Mouse (Mus musculus) spleen, adult 2 months (tissue): ENCODE results near the gene Ripk4. TPM values are rescaled to one million over a fixed set of nuclear protein-coding genes. Genes with fewer than 3 reads are reported as not detected.

Source experiments
- DNase-seq, 2 experiments: peaks; one replicate each; pipeline versions ENCODE4 v3.0.0 to v3.0.0-alpha.2; 2012 to 2021; ENCODE audit warnings: low spot score in 2 of 2, low read depth in 1 of 2
- H3K27ac ChIP-seq: fragments of 200-500 bp; 2 replicates; pipeline ENCODE4 v1.5.1; 2012; ENCODE audit warnings: low read length, inconsistent platforms; ENCODE audit not compliant: insufficient read depth
- H3K27me3 ChIP-seq: fragments of 200-500 bp; 2 replicates; pipeline ENCODE4 v1.6.1; 2012; ENCODE audit warnings: mild to moderate bottlenecking, moderate library complexity, low read length, inconsistent platforms; ENCODE audit not compliant: control insufficient read depth, insufficient read depth
- H3K36me3 ChIP-seq: fragments of 200-500 bp; 2 replicates; pipeline ENCODE4 v1.6.1; 2012; ENCODE audit warnings: mild to moderate bottlenecking, low read length, inconsistent platforms; ENCODE audit not compliant: control insufficient read depth, insufficient read depth
- H3K4me1 ChIP-seq: fragments of 200-500 bp; 2 replicates; pipeline ENCODE4 v1.6.1; 2011; ENCODE audit warnings: inconsistent platforms; ENCODE audit not compliant: control insufficient read depth, insufficient read depth, insufficient read length
- H3K4me3 ChIP-seq: fragments of 200-500 bp; 2 replicates; pipeline ENCODE4 v1.5.1; 2011; ENCODE audit warnings: mild to moderate bottlenecking, inconsistent platforms; ENCODE audit not compliant: insufficient read depth, insufficient read length; ENCODE audit errors: extremely low read depth
- CTCF ChIP-seq: fragments of 200-500 bp; IDR thresholded peaks from 2 replicates; pipeline ENCODE4 v1.5.1; 2011; ENCODE audit warnings: mild to moderate bottlenecking, inconsistent platforms; ENCODE audit not compliant: insufficient read depth, insufficient read length, insufficient replicate concordance; ENCODE audit errors: extremely low read depth
- POLR2A ChIP-seq: fragments of 200-500 bp; IDR thresholded peaks from 2 replicates; pipeline ENCODE4 v1.6.1; 2011; ENCODE audit warnings: low read depth, low read length, inconsistent platforms
- WGBS: fragments of 180-500 bp; shearing (Covaris S2); methylation state at CpG from one replicate; pipeline ENCODE4 v1.1.7; 2018; 5-methylcytosine and 5-hydroxymethylcytosine counted together
- polyA plus RNA-seq: library from polyadenylated mRNA; depleted of rRNA; stranded (reverse); fragments of >200 nt; gene quantifications from 2 replicates; pipeline ENCODE4 v1.2.3, GENCODE M21; 2012

The Ripk4 gene
- polyA plus RNA-seq, 1 experiment = 0.19 TPM

- TF ChIP-seq POLR2A (no peak), CTCF (no peak)
- Histone ChIP-seq H3K27me3 (no peaks in the 10 kb centered on the region), H3K4me3 (no peak overlapping the region), H3K36me3 (peaks cover 15% of the 10 kb centered on the region), H3K27ac (no peak overlapping the region), H3K4me1 (no peaks in the 10 kb centered on the region)
- WGBS = 90% methylated on average over 6 of the region's 6 CpGs
- no peak for DNase-seq
Measured at GRCm38 (mm10) chr16:97794256-97794655, 30.7 kb upstream of the Ripk4 start.

GRCm38 (mm10) chr16:97783057-97783456, 19.5 kb upstream of the Ripk4 start:
- no peaks in the 10 kb centered on the region for H3K36me3 ChIP-seq
- DNase-seq = no peak
- H3K4me3 ChIP-seq = no peak overlapping the region
- H3K27ac ChIP-seq = no peak overlapping the region
- no peaks in the 10 kb centered on the region for H3K4me1 ChIP-seq
- TF ChIP-seq CTCF (no peak), POLR2A (no peak)
- H3K27me3 ChIP-seq = no peaks in the 10 kb centered on the region
- 91% methylated on average over 5 of the region's 5 CpGs for WGBS

- TF ChIP-seq POLR2A = no peak
- peak; percentile 69; the same call in 1 of the 2 replicates for TF ChIP-seq CTCF
- H3K27ac ChIP-seq = no peak overlapping the region
- 45% methylated on average over 15 of the region's 15 CpGs for WGBS
- peak in 1 of 2 experiments; percentile 60 for DNase-seq
- H3K4me1 ChIP-seq = no peaks in the 10 kb centered on the region
- no peak overlapping the region for H3K4me3 ChIP-seq
- no peaks in the 10 kb centered on the region for H3K36me3 ChIP-seq
- no peaks in the 10 kb centered on the region for H3K27me3 ChIP-seq
Measured at GRCm38 (mm10) chr16:97778353-97779025, 14.9 kb upstream of the Ripk4 start.

- H3K36me3 ChIP-seq = no peaks in the 10 kb centered on the region
- no peak overlapping the region for H3K27ac ChIP-seq
- DNase-seq = no peak
- TF ChIP-seq CTCF (no peak), POLR2A (no peak)
- peaks cover 7% of the 10 kb centered on the region for H3K27me3 ChIP-seq
- no peak overlapping the region for H3K4me3 ChIP-seq
- 49% methylated on average over 3 of the region's 3 CpGs for WGBS
- H3K4me1 ChIP-seq = peaks cover 7% of the 10 kb centered on the region; the same call in 1 of the 2 replicates
Measured at GRCm38 (mm10) chr16:97766501-97766900, 2.9 kb upstream of the Ripk4 start.

DNA sequence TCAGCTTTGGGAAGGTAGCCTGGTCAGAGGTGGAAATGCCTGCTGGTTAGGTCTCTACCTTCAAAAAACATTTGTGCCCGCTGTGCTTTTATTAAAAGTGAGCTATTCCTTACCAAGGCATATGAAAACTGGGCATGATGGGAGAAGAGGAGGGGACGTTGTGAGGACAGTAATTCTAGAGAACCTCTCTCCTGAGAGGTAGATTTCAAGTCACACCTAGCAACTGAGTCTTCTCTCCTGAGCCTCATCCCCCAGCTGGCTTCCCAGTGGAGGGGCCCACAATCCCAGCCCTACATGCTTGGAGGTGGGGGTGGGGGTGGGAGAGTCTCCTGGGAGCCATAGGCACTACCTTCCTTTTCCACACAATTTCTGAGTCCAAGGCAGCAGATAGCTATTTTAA, 1.0 kb upstream of the Ripk4 start:
- H3K36me3 ChIP-seq = no peaks in the 10 kb centered on the region
- H3K4me1 ChIP-seq = peaks cover 7% of the 10 kb centered on the region; the same call in 1 of the 2 replicates
- TF ChIP-seq CTCF = no peak
- TF ChIP-seq POLR2A = no peak
- no peak for DNase-seq
- peaks cover 7% of the 10 kb centered on the region for H3K27me3 ChIP-seq
- 59% methylated on average over 2 of the region's 2 CpGs for WGBS
- no peak overlapping the region for H3K27ac ChIP-seq
- no peak overlapping the region for H3K4me3 ChIP-seq

GRCm38 (mm10) chr16:97763990-97764340, 378 bp upstream of the Ripk4 start:
- TF ChIP-seq CTCF (no peak), POLR2A (no peak)
- Histone ChIP-seq H3K36me3 (no peaks in the 10 kb centered on the region), H3K4me1 (peaks cover 7% of the 10 kb centered on the region; the same call in 1 of the 2 replicates), H3K27ac (no peak overlapping the region), H3K4me3 (no peak overlapping the region), H3K27me3 (peaks cover 7% of the 10 kb centered on the region)
- 18% methylated on average over 13 of the region's 13 CpGs for WGBS
- DNase-seq = no peak

GRCm38 (mm10) chr16:97761782-97762181, 1.8 kb downstream of the Ripk4 start:
- DNase-seq = no peak
- TF ChIP-seq POLR2A (no peak), CTCF (no peak)
- Histone ChIP-seq H3K4me3 (no peak overlapping the region), H3K27ac (no peak overlapping the region), H3K36me3 (no peaks in the 10 kb centered on the region), H3K4me1 (peaks cover 7% of the 10 kb centered on the region; the same call in 1 of the 2 replicates), H3K27me3 (peaks cover 7% of the 10 kb centered on the region)
- WGBS = 86% methylated on average over 2 of the region's 2 CpGs
